In the genomic region with DNA sequence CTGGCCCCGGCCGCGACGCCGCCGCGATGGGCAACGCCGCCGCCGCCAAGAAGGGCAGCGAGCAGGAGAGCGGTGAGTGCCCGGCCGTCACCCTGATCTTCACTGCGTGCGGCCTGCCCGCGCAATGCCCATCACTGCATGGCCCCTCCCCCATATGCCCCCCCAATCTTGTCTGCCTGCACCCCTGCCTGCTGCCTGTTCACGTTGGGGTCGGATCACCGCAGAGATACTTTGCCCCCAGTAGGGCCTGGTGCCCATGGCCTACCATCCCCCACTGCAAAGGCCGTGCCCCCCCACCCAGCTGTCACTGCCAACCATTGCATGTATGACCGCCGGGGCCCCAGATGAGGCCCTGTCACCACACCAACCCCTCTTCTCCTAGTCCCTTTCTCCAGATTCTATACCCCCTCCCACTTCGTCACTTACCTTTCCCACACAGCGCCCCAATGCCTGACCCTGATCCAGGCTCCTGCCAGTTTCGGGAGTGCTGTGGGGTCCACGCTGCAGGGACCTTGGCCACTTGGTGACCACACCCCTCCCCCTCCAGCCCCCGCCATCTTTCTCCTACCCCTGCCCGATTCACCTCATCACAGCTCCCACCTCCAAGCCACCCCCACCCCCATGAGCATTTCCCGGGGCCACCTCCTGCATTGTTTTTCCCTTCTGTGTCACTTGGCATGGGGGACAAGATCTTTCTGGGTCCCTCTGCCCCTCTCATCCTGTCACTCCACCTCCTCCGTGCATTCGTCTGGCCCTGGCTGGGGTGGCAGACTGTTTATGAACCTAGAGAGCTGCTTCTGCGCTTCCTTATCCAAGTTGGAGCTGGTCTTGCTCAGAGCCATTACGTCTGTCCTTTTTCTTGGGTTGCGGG, we compare ENCODE assay signal across 8 mouse cellular contexts. TPM values are rescaled to one million over a fixed set of nuclear protein-coding genes. Genes with fewer than 3 reads are reported as not detected.
A peak's percentile ranks its signal among the peaks of the same experiment; 100 is the strongest.
DNase-seq lines count a peak whose midpoint lies in the region; ATAC-seq lines count a peak whose summit lies in the region.

No protein-coding gene starts in this region.

- no peak for DNase-seq in cerebellum, adult 8-10 months
- peak; percentile 39 for DNase-seq in right cerebral cortex, postnatal 4 days
- DNase-seq in right cerebral cortex, postnatal 25 days = no peak
- peak; percentile 16 for DNase-seq in forebrain, embryonic 14.5 days (ENCODE audit: low spot score)
- DNase-seq in limb, embryonic 11.5 days (ENCODE audit: low spot score) = peak; percentile 25
- DNase-seq in ovary, adult 18-20 months (ENCODE audit: low spot score) = no peak

- peak overlapping the region; percentile 93 for H3K9ac ChIP-seq in forebrain, embryonic 14.5 days (ENCODE audit: low read length)
- H3K9ac ChIP-seq in limb, embryonic 11.5 days (ENCODE audit: low read length) = peak overlapping the region; percentile 81
- H3K9ac ChIP-seq in neural tube, embryonic 14.5 days (replicated peaks; ENCODE audit: low read depth, low read length) = peak overlapping the region; percentile 94

- no peaks in the 10 kb centered on the region for H3K27me3 ChIP-seq in forebrain, embryonic 14.5 days (replicated peaks; ENCODE audit: control insufficient read depth, insufficient read depth, low read length)
- H3K27me3 ChIP-seq in limb, embryonic 11.5 days (ENCODE audit: control insufficient read depth, insufficient read depth, low read length) = no peaks in the 10 kb centered on the region
- H3K27me3 ChIP-seq in neural tube, embryonic 14.5 days (ENCODE audit: control insufficient read depth, insufficient read depth, low read length) = no peaks in the 10 kb centered on the region

- H3K4me2 ChIP-seq in forebrain, embryonic 14.5 days (ENCODE audit: low read length) = peak overlapping the region; percentile 92
- peak overlapping the region; percentile 98 for H3K4me2 ChIP-seq in limb, embryonic 11.5 days (ENCODE audit: low read depth, severe bottlenecking)
- H3K4me2 ChIP-seq in neural tube, embryonic 14.5 days (ENCODE audit: low read depth, low read length) = peak overlapping the region; percentile 93

- H3K9me3 ChIP-seq in forebrain, embryonic 14.5 days (replicated peaks; ENCODE audit: control insufficient read depth, low read length) = no peaks in the 10 kb centered on the region
- H3K9me3 ChIP-seq in limb, embryonic 11.5 days (ENCODE audit: control insufficient read depth, low read length) = no peaks in the 10 kb centered on the region
- no peaks in the 10 kb centered on the region for H3K9me3 ChIP-seq in neural tube, embryonic 14.5 days (ENCODE audit: control insufficient read depth, low read length)

- H3K4me1 ChIP-seq in forebrain, embryonic 14.5 days (ENCODE audit: control insufficient read depth, insufficient read depth, low read length) = peaks cover 17% of the 10 kb centered on the region
- H3K4me1 ChIP-seq in limb, embryonic 11.5 days (ENCODE audit: control insufficient read depth, insufficient read depth, low read length) = peaks cover 21% of the 10 kb centered on the region
- peaks cover 17% of the 10 kb centered on the region for H3K4me1 ChIP-seq in neural tube, embryonic 14.5 days (ENCODE audit: control insufficient read depth, insufficient read depth, low read length)

- peak overlapping the region; percentile 77 for H3K27ac ChIP-seq in forebrain, embryonic 14.5 days (ENCODE audit: low read depth, low read length)
- H3K27ac ChIP-seq in limb, embryonic 11.5 days (replicated peaks; ENCODE audit: low read depth, low read length) = 0 out of 2 replicates have a peak overlapping the region, but pooled peaks have one; percentile 8
- H3K27ac ChIP-seq in neural tube, embryonic 14.5 days (ENCODE audit: low read depth, low read length) = peak overlapping the region; percentile 71

- ATAC-seq in cerebellum, adult (ENCODE audit: insufficient number of reproducible peaks, low FRiP score, low TSS enrichment) = peak; percentile 9; the same call in 1 of the 2 replicates
- ATAC-seq in forebrain, embryonic 14.5 days = no peak; the same call in 1 of the 2 replicates
- peak; percentile 15; the same call in 1 of the 2 replicates for ATAC-seq in limb, embryonic 11.5 days (ENCODE audit: insufficient number of reproducible peaks, low FRiP score, low TSS enrichment, low read depth)
- peak; percentile 42; the same call in 1 of the 2 replicates for ATAC-seq in neural tube, embryonic 14.5 days (ENCODE audit: low read depth)

- H3K36me3 ChIP-seq in forebrain, embryonic 14.5 days (ENCODE audit: control insufficient read depth, insufficient read depth, low read length) = 0 out of 2 replicates have a peak, but pooled peaks cover 8% of the 10 kb centered on the region
- H3K36me3 ChIP-seq in limb, embryonic 11.5 days (ENCODE audit: control insufficient read depth, insufficient read depth, low read length) = peaks cover 6% of the 10 kb centered on the region; the same call in 1 of the 2 replicates
- no peaks in the 10 kb centered on the region for H3K36me3 ChIP-seq in neural tube, embryonic 14.5 days (ENCODE audit: control insufficient read depth, insufficient read depth, low read length)

- WGBS in forebrain, embryonic 14.5 days = 2% methylated on average over 28 of the region's 37 CpGs
- WGBS in limb, embryonic 11.5 days = 7% methylated on average over 18 of the region's 37 CpGs
- WGBS in neural tube, embryonic 14.5 days = 2% methylated on average over 36 of the region's 37 CpGs

- peak overlapping the region; percentile 97 for H3K4me3 ChIP-seq in forebrain, embryonic 14.5 days (ENCODE audit: low read depth, low read length)
- H3K4me3 ChIP-seq in limb, embryonic 11.5 days (ENCODE audit: low read depth, low read length) = peak overlapping the region; percentile 85
- H3K4me3 ChIP-seq in neural tube, embryonic 14.5 days (ENCODE audit: low read depth, low read length) = peak overlapping the region; percentile 88

RNA-seq across cellular contexts. Expression of a gene that starts 0.6 kb away (rescaled TPM):
- 117 and 132 TPM in 2 replicates for polyA plus RNA-seq in forebrain, embryonic 14.5 days (2014; fragmentation: Nextera tagmentation; extraction: Ambion mirVana)
- polyA plus RNA-seq in limb, embryonic 11.5 days (2014; fragmentation: Nextera tagmentation; extraction: Ambion mirVana) = 145 and 156 TPM in 2 replicates
- 175 and 181 TPM in 2 replicates for polyA plus RNA-seq in neural tube, embryonic 14.5 days (2014; fragmentation: Nextera tagmentation; extraction: Ambion mirVana)

RNA-seq across cellular contexts. Expression of a gene that starts 18.1 kb away (rescaled TPM):
- polyA plus RNA-seq in forebrain, embryonic 14.5 days (2014; fragmentation: Nextera tagmentation; extraction: Ambion mirVana) = 23.8 and 31.6 TPM in 2 replicates
- 81.8 and 84.1 TPM in 2 replicates for polyA plus RNA-seq in limb, embryonic 11.5 days (2014; fragmentation: Nextera tagmentation; extraction: Ambion mirVana)
- 5.1 and 7.6 TPM in 2 replicates for polyA plus RNA-seq in neural tube, embryonic 14.5 days (2014; fragmentation: Nextera tagmentation; extraction: Ambion mirVana)

RNA-seq across cellular contexts. Expression of a gene that starts 18.4 kb away (rescaled TPM):
- 0.61 and 0.93 TPM in 2 replicates for polyA plus RNA-seq in forebrain, embryonic 14.5 days (2014; fragmentation: Nextera tagmentation; extraction: Ambion mirVana)
- polyA plus RNA-seq in limb, embryonic 11.5 days (2014; fragmentation: Nextera tagmentation; extraction: Ambion mirVana) = 0.76 and 0.81 TPM in 2 replicates
- polyA plus RNA-seq in neural tube, embryonic 14.5 days (2014; fragmentation: Nextera tagmentation; extraction: Ambion mirVana) = 0.82 and 1.1 TPM in 2 replicates

RNA-seq across cellular contexts. Expression of a gene that starts 24.1 kb away (rescaled TPM):
- polyA plus RNA-seq in forebrain, embryonic 14.5 days (2014; fragmentation: Nextera tagmentation; extraction: Ambion mirVana) = 12.9 and 14.4 TPM in 2 replicates
- polyA plus RNA-seq in limb, embryonic 11.5 days (2014; fragmentation: Nextera tagmentation; extraction: Ambion mirVana) = 18.9 and 19.0 TPM in 2 replicates
- polyA plus RNA-seq in neural tube, embryonic 14.5 days (2014; fragmentation: Nextera tagmentation; extraction: Ambion mirVana) = 13.6 and 14.8 TPM in 2 replicates

RNA-seq across cellular contexts. Expression of a gene that starts 27.9 kb away (rescaled TPM):
- polyA plus RNA-seq in forebrain, embryonic 14.5 days (2014; fragmentation: Nextera tagmentation; extraction: Ambion mirVana) = 0.77 and 1.3 TPM in 2 replicates
- polyA plus RNA-seq in limb, embryonic 11.5 days (2014; fragmentation: Nextera tagmentation; extraction: Ambion mirVana) = 1.2 and 1.5 TPM in 2 replicates
- polyA plus RNA-seq in neural tube, embryonic 14.5 days (2014; fragmentation: Nextera tagmentation; extraction: Ambion mirVana) = 0.86 and 0.95 TPM in 2 replicates

Comparison
In these comparisons a context has a peak if more than half of its experiments do, and no peak if none do; other contexts are left out.
1. DNase-seq: peak in right cerebral cortex, postnatal 4 days (single experiment), forebrain, embryonic 14.5 days (single experiment) and limb, embryonic 11.5 days (single experiment); none in cerebellum, adult 8-10 months (single experiment), right cerebral cortex, postnatal 25 days (single experiment) and ovary, adult 18-20 months (single experiment).
2. H3K27ac ChIP-seq: peak in every context shown above with its lines; median percentile 77 in forebrain, embryonic 14.5 days; 71 in neural tube, embryonic 14.5 days; 8 in limb, embryonic 11.5 days.
3. Peak in every context shown above with its lines, with median percentiles within 50 percentile points of each other: H3K4me2 ChIP-seq, H3K4me3 ChIP-seq and H3K9ac ChIP-seq.